ENCODE assay signal across 13 mouse cellular contexts in genomic region chr16:50026100-50026884, GRCm38 (mm10).
DNase-seq lines count a peak whose midpoint lies in the region; ATAC-seq and TF ChIP-seq lines count a peak whose summit lies in the region.
"Had no signal": no experiment of that assay in that cellular context is flagged by ENCODE, and none has a peak within 500 bp of the region (broad histone marks: within the 10 kb centered on the region; RNA-seq: fewer than 3 reads in every experiment).

No protein-coding gene starts in this region.

- peak; percentile 62; the same call in 1 of the 2 replicates for ATAC-seq in midbrain, embryonic 13.5 days

- H3K36me3 ChIP-seq in midbrain, embryonic 13.5 days: no peaks in the 10 kb centered on the region
- H3K36me3 ChIP-seq in midbrain, embryonic 10.5 days: no peaks in the 10 kb centered on the region
- H3K36me3 ChIP-seq in spleen, adult 2 months (ENCODE audit: control insufficient read depth, insufficient read depth, low read length): no peaks in the 10 kb centered on the region
- H3K36me3 ChIP-seq: hindbrain, embryonic 13.5 days; liver, embryonic 15.5 days had no signal

- H3K27me3 ChIP-seq in midbrain, embryonic 13.5 days: no peaks in the 10 kb centered on the region
- H3K27me3 ChIP-seq in midbrain, embryonic 10.5 days (ENCODE audit: low read depth, poor library complexity, severe bottlenecking): no peaks in the 10 kb centered on the region
- H3K27me3 ChIP-seq in spleen, adult 2 months (ENCODE audit: control insufficient read depth, insufficient read depth, low read length): no peaks in the 10 kb centered on the region
- no peaks in the 10 kb centered on the region for H3K27me3 ChIP-seq in cerebellum, adult 2 months (ENCODE audit: control insufficient read depth, insufficient read depth, low read length)
- H3K27me3 ChIP-seq: hindbrain, embryonic 13.5 days; liver, embryonic 15.5 days had no signal

- 0 out of 2 replicates have a peak, but pooled peaks cover 3% of the 10 kb centered on the region for H3K9me3 ChIP-seq in midbrain, embryonic 13.5 days
- no peaks in the 10 kb centered on the region for H3K9me3 ChIP-seq in midbrain, embryonic 10.5 days (replicated peaks)
- H3K9me3 ChIP-seq: hindbrain, embryonic 13.5 days; liver, embryonic 15.5 days had no signal

- no peak overlapping the region for H3K27ac ChIP-seq in midbrain, embryonic 13.5 days
- H3K27ac ChIP-seq in midbrain, embryonic 10.5 days (replicated peaks): no peak overlapping the region
- H3K27ac ChIP-seq in embryonic fibroblast, embryonic 13.5 days (ENCODE audit: insufficient read depth, low read length): peak overlapping the region; percentile 57
- H3K27ac ChIP-seq in spleen, adult 2 months (ENCODE audit: insufficient read depth, low read length): no peak overlapping the region
- H3K27ac ChIP-seq in cerebellum, adult 2 months (ENCODE audit: insufficient read depth, low read length): no peak overlapping the region
- H3K27ac ChIP-seq: hindbrain, embryonic 13.5 days; liver, embryonic 15.5 days had no signal

- H3K9ac ChIP-seq in midbrain, embryonic 13.5 days (replicated peaks): no peak overlapping the region
- H3K9ac ChIP-seq: hindbrain, embryonic 13.5 days; liver, embryonic 15.5 days had no signal

- DNase-seq in midbrain, embryonic 10.5 days (ENCODE audit: low spot score): no peak
- DNase-seq in ES-CJ7 (ENCODE audit: low read depth, low spot score): peak; percentile 37
- DNase-seq in spleen, adult 2 months (ENCODE audit: low read depth in 1 of 2, low spot score in 2 of 2): peak; percentile 35 to 44
- no peak for DNase-seq in right cerebral cortex, postnatal 36 days (ENCODE audit: low spot score in 2 of 2)
- no peak for DNase-seq in cerebellum, adult 2 months
- DNase-seq: adrenal gland, postnatal 36 days; gastrocnemius, postnatal 14 days; kidney, adult 18-20 months; thymus, postnatal 14 days had no signal

- no peak for TF ChIP-seq POLR2A in embryonic fibroblast, embryonic 13.5 days (IDR thresholded peaks at IDR 0.05; ENCODE audit: low read depth, low read length)
- TF ChIP-seq POLR2A in spleen, adult 2 months (IDR thresholded peaks at IDR 0.05; ENCODE audit: low read depth, low read length): no peak
- TF ChIP-seq POLR2A in cerebellum, adult 2 months (IDR thresholded peaks at IDR 0.05; ENCODE audit: borderline replicate concordance, insufficient read depth, low read length): no peak

- 16% methylated on average over 3 of the region's 3 CpGs for WGBS in midbrain, embryonic 13.5 days
- WGBS in midbrain, embryonic 10.5 days: 22% methylated on average over 3 of the region's 3 CpGs
- WGBS in spleen, adult 2 months: 31% methylated on average over 3 of the region's 3 CpGs
- 46% methylated on average over 3 of the region's 3 CpGs for WGBS in cerebellum, adult 2 months

- no peak for TF ChIP-seq CTCF in embryonic fibroblast, embryonic 13.5 days (IDR thresholded peaks at IDR 0.05; ENCODE audit: borderline replicate concordance, insufficient read depth, low read length)
- TF ChIP-seq CTCF in spleen, adult 2 months (IDR thresholded peaks at IDR 0.05; ENCODE audit: extremely low read depth, insufficient read depth, insufficient read length, insufficient replicate concordance): no peak
- no peak for TF ChIP-seq CTCF in cerebellum, adult 2 months (IDR thresholded peaks at IDR 0.05; ENCODE audit: borderline replicate concordance, insufficient read depth, low read depth, low read length)

- no peak overlapping the region for H3K4me3 ChIP-seq in midbrain, embryonic 13.5 days (replicated peaks)
- no peak overlapping the region for H3K4me3 ChIP-seq in midbrain, embryonic 10.5 days
- H3K4me3 ChIP-seq in embryonic fibroblast, embryonic 13.5 days (ENCODE audit: insufficient read depth, low read length): no peak overlapping the region
- no peak overlapping the region; the same call in 1 of the 2 replicates for H3K4me3 ChIP-seq in spleen, adult 2 months (ENCODE audit: extremely low read depth, insufficient read depth, insufficient read length)
- H3K4me3 ChIP-seq in cerebellum, adult 2 months (replicated peaks; ENCODE audit: insufficient read depth, low read depth, low read length): no peak overlapping the region
- H3K4me3 ChIP-seq: hindbrain, embryonic 13.5 days; liver, embryonic 15.5 days had no signal

- H3K4me2 ChIP-seq in midbrain, embryonic 13.5 days (replicated peaks): no peak overlapping the region
- H3K4me2 ChIP-seq: hindbrain, embryonic 13.5 days; liver, embryonic 15.5 days had no signal

- H3K4me1 ChIP-seq in midbrain, embryonic 13.5 days (replicated peaks): peaks cover 8% of the 10 kb centered on the region; the same call in 1 of the 2 replicates
- peaks cover 16% of the 10 kb centered on the region for H3K4me1 ChIP-seq in midbrain, embryonic 10.5 days
- peaks cover 6% of the 10 kb centered on the region; the same call in 1 of the 2 replicates for H3K4me1 ChIP-seq in embryonic fibroblast, embryonic 13.5 days (ENCODE audit: control insufficient read depth, insufficient read depth, low read length)
- H3K4me1 ChIP-seq in spleen, adult 2 months (ENCODE audit: control insufficient read depth, insufficient read depth, insufficient read length): peaks cover 8% of the 10 kb centered on the region
- H3K4me1 ChIP-seq in cerebellum, adult 2 months (ENCODE audit: control insufficient read depth, insufficient read depth, low read length): no peaks in the 10 kb centered on the region
- H3K4me1 ChIP-seq: liver, embryonic 15.5 days had no signal

Comparison
In these comparisons a context has a peak if more than half of its experiments do, and no peak if none do; other contexts are left out.
1. DNase-seq: peak in ES-CJ7 (single experiment) and spleen, adult 2 months (2 of 2); none in midbrain, embryonic 10.5 days (single experiment), right cerebral cortex, postnatal 36 days (0 of 2) and cerebellum, adult 2 months (0 of 2).